Mouse (Mus musculus) forebrain, embryonic 14.5 days (tissue): ENCODE measurements at regions not wholly inside any gene's neighbourhood (a gene's known extent, or its start where the extent isn't known, plus 50 kb on each side); places are given as distances from the start of the nearest gene placed in this dataset.

Experiments used
- ATAC-seq: fragments of 200-750 bp; cut with Nextera tagmentation; 2 replicates; pipeline ENCODE4 v1.8.0; 2017; ENCODE audit warnings: mild to moderate bottlenecking, moderate library complexity
- DNase-seq: peaks from one replicate; pipeline ENCODE4 v3.0.0-alpha.2; 2015; ENCODE audit warnings: low spot score
- H3K27ac ChIP-seq: fragments of 300-500 bp; sonication (generic); 2 replicates; pipeline ENCODE4 v1.5.1; 2014; ENCODE audit warnings: low read depth, mild to moderate bottlenecking, control low read depth, low read length, moderate library complexity
- H3K27me3 ChIP-seq: fragments of 300-500 bp; sonication (generic); replicated peaks from 2 replicates; pipeline ENCODE4 v1.6.1; 2014; ENCODE audit warnings: low read length, control low read depth, mixed read lengths; ENCODE audit not compliant: control insufficient read depth, insufficient read depth
- H3K36me3 ChIP-seq: fragments of 300-500 bp; sonication (generic); 2 replicates; pipeline ENCODE4 v1.6.1; 2014; ENCODE audit warnings: low read length, control low read depth; ENCODE audit not compliant: control insufficient read depth, insufficient read depth
- H3K4me1 ChIP-seq: fragments of 300-500 bp; sonication (generic); 2 replicates; pipeline ENCODE4 v1.6.1; 2014; ENCODE audit warnings: antibody characterized with exemption, low read length, control low read depth; ENCODE audit not compliant: control insufficient read depth, insufficient read depth
- H3K4me2 ChIP-seq: fragments of 300-500 bp; sonication (generic); 2 replicates; pipeline ENCODE4 v1.6.1; 2014; ENCODE audit warnings: mild to moderate bottlenecking, control low read depth, low read length
- H3K4me3 ChIP-seq: fragments of 300-500 bp; sonication (generic); 2 replicates; pipeline ENCODE4 v1.5.1; 2014; ENCODE audit warnings: low read depth, low read length, control low read depth
- H3K9ac ChIP-seq: fragments of 300-500 bp; sonication (generic); 2 replicates; pipeline ENCODE4 v1.6.1; 2014; ENCODE audit warnings: mild to moderate bottlenecking, low read length, control low read depth, moderate library complexity
- H3K9me3 ChIP-seq: fragments of 300-500 bp; sonication (generic); replicated peaks from 2 replicates; pipeline ENCODE4 v1.6.1; 2016; ENCODE audit warnings: low read length, control low read depth, mixed read lengths; ENCODE audit not compliant: control insufficient read depth
- WGBS: fragments of 180-500 bp; shearing (Covaris S2); extraction: QIAGEN DNeasy Blood & Tissue Kit; methylation state at CpG from one replicate; pipeline ENCODE4 v1.1.7; 2014; 5-methylcytosine and 5-hydroxymethylcytosine counted together

GRCm38 (mm10) chr15:67979451-67979850 is 1478.7 kb upstream of the Lrrc6 start:
- Histone ChIP-seq H3K4me1 (no peaks in the 10 kb centered on the region), H3K9me3 (no peaks in the 10 kb centered on the region), H3K4me2 (no peak overlapping the region), H3K4me3 (no peak overlapping the region), H3K27ac (no peak overlapping the region), H3K36me3 (no peaks in the 10 kb centered on the region), H3K9ac (no peak overlapping the region), H3K27me3 (no peaks in the 10 kb centered on the region)
- no peak for ATAC-seq
- WGBS = 80% methylated on average over 3 of the region's 3 CpGs
- DNase-seq = no peak

- ATAC-seq = peak; percentile 40; the same call in 1 of the 2 replicates
- peak; percentile 38 for DNase-seq
- H3K4me2 ChIP-seq = no peak overlapping the region
- H3K36me3 ChIP-seq = no peaks in the 10 kb centered on the region
- H3K4me3 ChIP-seq = no peak overlapping the region
- no peak overlapping the region for H3K27ac ChIP-seq
- WGBS = 72% methylated on average over 2 of the region's 2 CpGs
- no peaks in the 10 kb centered on the region for H3K27me3 ChIP-seq
- no peaks in the 10 kb centered on the region for H3K4me1 ChIP-seq
- no peak overlapping the region for H3K9ac ChIP-seq
- no peaks in the 10 kb centered on the region for H3K9me3 ChIP-seq
Measured at GRCm38 (mm10) chr15:67977210-67977609, 1476.5 kb upstream of the Lrrc6 start.

- WGBS = 84% methylated on average over 3 of the region's 3 CpGs
- no peak overlapping the region for H3K9ac ChIP-seq
- H3K27ac ChIP-seq = no peak overlapping the region
- no peaks in the 10 kb centered on the region for H3K4me1 ChIP-seq
- no peaks in the 10 kb centered on the region for H3K27me3 ChIP-seq
- no peak for ATAC-seq
- no peak for DNase-seq
- H3K4me3 ChIP-seq = no peak overlapping the region
- no peak overlapping the region for H3K4me2 ChIP-seq
- no peaks in the 10 kb centered on the region for H3K9me3 ChIP-seq
- H3K36me3 ChIP-seq = no peaks in the 10 kb centered on the region
Measured at GRCm38 (mm10) chr15:67971998-67972397, 1471.3 kb upstream of the Lrrc6 start.

- Histone ChIP-seq H3K9ac (no peak overlapping the region), H3K4me3 (no peak overlapping the region), H3K9me3 (no peaks in the 10 kb centered on the region), H3K4me2 (no peak overlapping the region), H3K36me3 (no peaks in the 10 kb centered on the region), H3K27ac (no peak overlapping the region), H3K4me1 (no peaks in the 10 kb centered on the region), H3K27me3 (no peaks in the 10 kb centered on the region)
- ATAC-seq (no peak), DNase-seq (no peak)
- 51% methylated on average over 2 of the region's 2 CpGs for WGBS
Measured at GRCm38 (mm10) chr15:67954216-67954615, 1453.5 kb upstream of the Lrrc6 start.

GRCm38 (mm10) chr15:67950281-67951040 is 1449.8 kb upstream of the Lrrc6 start:
- ATAC-seq (peak; percentile 79; the same call in 1 of the 2 replicates), DNase-seq (peak; percentile 71)
- no peaks in the 10 kb centered on the region for H3K36me3 ChIP-seq
- H3K4me2 ChIP-seq = no peak overlapping the region
- WGBS = 62% methylated on average over 6 of the region's 6 CpGs
- H3K4me1 ChIP-seq = no peaks in the 10 kb centered on the region
- no peaks in the 10 kb centered on the region for H3K9me3 ChIP-seq
- no peak overlapping the region for H3K4me3 ChIP-seq
- 0 out of 2 replicates have a peak overlapping the region, but pooled peaks have one; percentile 33 for H3K27ac ChIP-seq
- H3K27me3 ChIP-seq = no peaks in the 10 kb centered on the region
- no peak overlapping the region for H3K9ac ChIP-seq

GRCm38 (mm10) chr15:67944330-67945082 is 1443.8 kb upstream of the Lrrc6 start:
- Histone ChIP-seq H3K9ac (no peak overlapping the region), H3K4me3 (no peak overlapping the region), H3K9me3 (no peaks in the 10 kb centered on the region), H3K36me3 (no peaks in the 10 kb centered on the region), H3K27ac (no peak overlapping the region), H3K4me2 (no peak overlapping the region), H3K27me3 (no peaks in the 10 kb centered on the region), H3K4me1 (no peaks in the 10 kb centered on the region)
- ATAC-seq = no peak
- WGBS = 93% methylated on average over 3 of the region's 3 CpGs
- DNase-seq = no peak

GRCm38 (mm10) chr15:67943046-67943445 is 1442.3 kb upstream of the Lrrc6 start:
- DNase-seq (no peak), ATAC-seq (0 out of 2 replicates have a peak, but pooled peaks have one; percentile 29)
- no peak overlapping the region for H3K27ac ChIP-seq
- no peak overlapping the region for H3K4me2 ChIP-seq
- H3K27me3 ChIP-seq = no peaks in the 10 kb centered on the region
- no peaks in the 10 kb centered on the region for H3K9me3 ChIP-seq
- H3K9ac ChIP-seq = no peak overlapping the region
- H3K4me3 ChIP-seq = no peak overlapping the region
- no peaks in the 10 kb centered on the region for H3K4me1 ChIP-seq
- H3K36me3 ChIP-seq = no peaks in the 10 kb centered on the region

- DNase-seq = no peak
- Histone ChIP-seq H3K4me1 (no peaks in the 10 kb centered on the region), H3K27ac (no peak overlapping the region), H3K9me3 (no peaks in the 10 kb centered on the region), H3K36me3 (no peaks in the 10 kb centered on the region), H3K27me3 (no peaks in the 10 kb centered on the region), H3K4me3 (no peak overlapping the region), H3K9ac (no peak overlapping the region), H3K4me2 (no peak overlapping the region)
- 91% methylated on average over 1 of the region's 1 CpGs for WGBS
- ATAC-seq = no peak
Measured at GRCm38 (mm10) chr15:67940510-67940909, 1439.8 kb upstream of the Lrrc6 start.

GRCm38 (mm10) chr15:67924885-67925284 is 1424.2 kb upstream of the Lrrc6 start:
- WGBS = 76% methylated on average over 2 of the region's 2 CpGs
- no peak for ATAC-seq
- no peak overlapping the region for H3K4me3 ChIP-seq

More at GRCm38 (mm10) chr15:67924885-67925284, 1424.2 kb upstream of the Lrrc6 start:
- no peak for DNase-seq
- Histone ChIP-seq H3K27me3 (no peaks in the 10 kb centered on the region), H3K27ac (no peak overlapping the region), H3K9ac (no peak overlapping the region), H3K9me3 (no peaks in the 10 kb centered on the region), H3K4me2 (no peak overlapping the region), H3K4me1 (no peaks in the 10 kb centered on the region), H3K36me3 (no peaks in the 10 kb centered on the region)
